Mouse (Mus musculus) activated CD4-positive, CD25-positive, alpha-beta regulatory T cell, adult 4 months (primary cell): ENCODE data around the gene Nppc. TPM values are rescaled to one million over a fixed set of nuclear protein-coding genes. Genes with fewer than 3 reads are reported as not detected.

Source experiments
- ATAC-seq: one replicate; pipeline ENCODE4 v1.8.0; 2017
- polyA plus RNA-seq, 2 experiments: library from polyadenylated mRNA; unstranded; fragments of 100-300 nt; shearing (Covaris generic); gene quantifications; one replicate each; pipeline ENCODE4 v1.2.1; 2017

Gene Nppc
- polyA plus RNA-seq = not detected

- ATAC-seq = no peak
Observed at GRCm38 (mm10) chr1:86670279-86671038, at the start of gene Nppc. Nppc (minus strand) TSS chr1:86670571.

- ATAC-seq = no peak
Observed at GRCm38 (mm10) chr1:86719391-86719790, 49.0 kb upstream of the Nppc start.

- ATAC-seq = no peak
Observed at GRCm38 (mm10) chr1:86718190-86718589, 47.8 kb upstream of the Nppc start.

- no peak for ATAC-seq
Observed at GRCm38 (mm10) chr1:86713054-86713453, 42.7 kb upstream of the Nppc start.

- ATAC-seq = no peak
Observed at GRCm38 (mm10) chr1:86712045-86712444, 41.7 kb upstream of the Nppc start.

GRCm38 (mm10) chr1:86709546-86709945, 39.2 kb upstream of the Nppc start:
- ATAC-seq = no peak

- no peak for ATAC-seq
Observed at GRCm38 (mm10) chr1:86705461-86705860, 35.1 kb upstream of the Nppc start.

- peak; percentile 3 for ATAC-seq
Observed at GRCm38 (mm10) chr1:86703965-86704326, 33.6 kb upstream of the Nppc start.

GRCm38 (mm10) chr1:86703300-86703964, 33.1 kb upstream of the Nppc start, which contains the start of gene Dis3l2:
Dis3l2 (plus strand) TSS chr1:86703808.
- peak; percentile 90 for ATAC-seq

- ATAC-seq = no peak
Observed at GRCm38 (mm10) chr1:86700367-86700766, 30.0 kb upstream of the Nppc start.

GRCm38 (mm10) chr1:86699346-86700136, 29.2 kb upstream of the Nppc start:
- no peak for ATAC-seq

GRCm38 (mm10) chr1:86698721-86699120, 28.4 kb upstream of the Nppc start:
- no peak for ATAC-seq

GRCm38 (mm10) chr1:86696948-86697347, 26.6 kb upstream of the Nppc start:
- no peak for ATAC-seq

GRCm38 (mm10) chr1:86691027-86691426, 20.7 kb upstream of the Nppc start:
- no peak for ATAC-seq

GRCm38 (mm10) chr1:86687236-86687635, 16.9 kb upstream of the Nppc start:
- no peak for ATAC-seq

- no peak for ATAC-seq
Observed at GRCm38 (mm10) chr1:86678667-86679066, 8.3 kb upstream of the Nppc start.

- no peak for ATAC-seq
Observed at GRCm38 (mm10) chr1:86677624-86678023, 7.3 kb upstream of the Nppc start.

GRCm38 (mm10) chr1:86675126-86675525, 4.8 kb upstream of the Nppc start:
- no peak for ATAC-seq

- ATAC-seq = no peak
Observed at GRCm38 (mm10) chr1:86674385-86674784, 4.0 kb upstream of the Nppc start.

GRCm38 (mm10) chr1:86669552-86670273, 658 bp downstream of the Nppc start:
- no peak for ATAC-seq

- ATAC-seq = no peak
Observed at GRCm38 (mm10) chr1:86665091-86665490, 5.3 kb downstream of the Nppc start.

- ATAC-seq = no peak
Observed at GRCm38 (mm10) chr1:86657071-86657470, 13.3 kb downstream of the Nppc start.

GRCm38 (mm10) chr1:86652675-86653074, 17.7 kb downstream of the Nppc start:
- no peak for ATAC-seq
